Mouse (Mus musculus) midbrain, embryonic 14.5 days (tissue): ENCODE results near the gene Ccdc40. TPM values are rescaled to one million over a fixed set of nuclear protein-coding genes. Genes with fewer than 3 reads are reported as not detected.
A peak's percentile ranks its signal among the peaks of the same experiment; 100 is the strongest.

Experiments
- ATAC-seq: fragments of 200-750 bp; cut with Nextera tagmentation; 2 replicates; pipeline ENCODE4 v1.8.0; 2017; ENCODE audit warnings: moderate number of reproducible peaks, moderate library complexity; ENCODE audit not compliant: low FRiP score, low TSS enrichment
- DNase-seq: peaks from one replicate; pipeline ENCODE4 v3.0.0-alpha.2; 2015
- H3K27ac ChIP-seq: fragments of 300-500 bp; sonication (generic); replicated peaks from 2 replicates; pipeline ENCODE4 v1.5.1; 2014; ENCODE audit warnings: mild to moderate bottlenecking, low read depth, low read length, moderate library complexity
- H3K27me3 ChIP-seq: fragments of 300-500 bp; sonication (generic); 2 replicates; pipeline ENCODE4 v1.6.1; 2014; ENCODE audit warnings: low read length, control low read depth, mixed read lengths; ENCODE audit not compliant: control insufficient read depth, insufficient read depth
- H3K36me3 ChIP-seq: fragments of 300-500 bp; sonication (generic); 2 replicates; pipeline ENCODE4 v1.6.1; 2014; ENCODE audit warnings: low read length, control low read depth; ENCODE audit not compliant: control insufficient read depth, insufficient read depth
- H3K4me1 ChIP-seq: fragments of 300-500 bp; sonication (generic); 2 replicates; pipeline ENCODE4 v1.6.1; 2014; ENCODE audit warnings: mild to moderate bottlenecking, antibody characterized with exemption, low read length, control low read depth; ENCODE audit not compliant: control insufficient read depth, insufficient read depth
- H3K4me2 ChIP-seq: fragments of 300-500 bp; sonication (generic); 2 replicates; pipeline ENCODE4 v1.6.1; 2014; ENCODE audit warnings: mild to moderate bottlenecking, low read length, moderate library complexity
- H3K4me3 ChIP-seq: fragments of 300-500 bp; sonication (generic); replicated peaks from 2 replicates; pipeline ENCODE4 v1.5.1; 2014; ENCODE audit warnings: low read depth, low read length
- H3K9ac ChIP-seq: fragments of 300-500 bp; sonication (generic); replicated peaks from 2 replicates; pipeline ENCODE4 v1.6.1; 2014; ENCODE audit warnings: mild to moderate bottlenecking, low read length, moderate library complexity
- H3K9me3 ChIP-seq: fragments of 300-500 bp; sonication (generic); 2 replicates; pipeline ENCODE4 v1.6.1; 2016; ENCODE audit warnings: low read length, control low read depth, mixed read lengths; ENCODE audit not compliant: control insufficient read depth
- WGBS: fragments of 180-500 bp; shearing (Covaris S2); extraction: QIAGEN DNeasy Blood & Tissue Kit; methylation state at CpG from one replicate; pipeline ENCODE4 v1.1.7; 2014; 5-methylcytosine and 5-hydroxymethylcytosine counted together
- polyA plus RNA-seq: library from polyadenylated mRNA; unstranded; fragments of >200 nt; fragmentation: Nextera tagmentation; extraction: Ambion mirVana; gene quantifications from 2 replicates; pipeline ENCODE4 v1.2.1, GENCODE M21; 2014

The Ccdc40 gene
- polyA plus RNA-seq, 1 experiment from 2014 or later: 13.3 TPM

DNA sequence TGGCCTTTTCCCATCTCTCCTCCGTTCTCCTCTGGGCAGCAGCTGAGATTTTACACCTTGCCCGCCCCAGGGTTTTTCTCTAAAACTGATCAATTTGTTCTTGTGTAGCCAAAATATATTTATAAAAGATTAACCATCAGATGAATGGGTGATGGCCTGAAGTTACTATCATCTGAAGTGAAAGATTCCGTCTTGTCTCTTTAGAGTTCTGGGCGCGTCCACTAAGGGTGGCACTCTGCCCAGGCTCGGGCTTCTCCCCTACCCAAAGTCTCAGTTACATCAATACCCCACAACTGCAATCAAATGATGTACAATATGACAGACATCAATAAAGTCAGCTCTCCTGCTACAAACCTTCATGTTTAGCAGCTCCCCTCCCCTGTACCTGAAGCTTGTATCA, 3.4 kb upstream of the Ccdc40 start:
- H3K4me1 ChIP-seq: peaks cover 50% of the 10 kb centered on the region
- no peak overlapping the region for H3K4me3 ChIP-seq
- no peak overlapping the region for H3K9ac ChIP-seq
- no peaks in the 10 kb centered on the region for H3K27me3 ChIP-seq
- ATAC-seq (no peak), DNase-seq (no peak)
- no peaks in the 10 kb centered on the region for H3K36me3 ChIP-seq
- H3K4me2 ChIP-seq: no peak overlapping the region
- 90% methylated on average over 6 of the region's 6 CpGs for WGBS
- no peaks in the 10 kb centered on the region for H3K9me3 ChIP-seq
- H3K27ac ChIP-seq: no peak overlapping the region

DNA sequence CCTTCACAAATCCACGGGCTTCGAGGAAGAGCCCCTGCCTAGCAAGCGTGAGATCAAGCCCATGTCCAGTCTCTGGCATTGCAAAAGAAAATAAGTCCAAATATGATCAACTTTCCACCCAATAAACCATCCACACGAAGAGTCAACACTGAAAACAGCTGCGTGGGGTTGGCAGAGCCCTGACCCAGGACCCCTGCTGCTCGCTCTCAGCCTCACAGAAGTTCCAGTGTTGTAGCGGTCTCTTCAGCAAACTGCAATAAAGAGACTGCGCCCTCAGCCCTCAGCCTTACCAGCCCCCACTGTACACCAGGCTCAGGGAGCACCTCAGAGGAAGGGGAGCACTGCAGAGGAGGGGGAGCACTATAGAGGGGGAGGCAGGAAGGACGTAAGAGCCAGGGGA, 2.7 kb upstream of the Ccdc40 start:
- H3K27ac ChIP-seq: no peak overlapping the region
- H3K4me1 ChIP-seq: peaks cover 48% of the 10 kb centered on the region
- H3K4me3 ChIP-seq: no peak overlapping the region
- no peaks in the 10 kb centered on the region for H3K36me3 ChIP-seq
- ATAC-seq (no peak), DNase-seq (no peak)
- peak overlapping the region; percentile 94 for H3K4me2 ChIP-seq
- H3K9ac ChIP-seq: no peak overlapping the region
- H3K27me3 ChIP-seq: no peaks in the 10 kb centered on the region
- 75% methylated on average over 9 of the region's 9 CpGs for WGBS
- H3K9me3 ChIP-seq: no peaks in the 10 kb centered on the region

DNA sequence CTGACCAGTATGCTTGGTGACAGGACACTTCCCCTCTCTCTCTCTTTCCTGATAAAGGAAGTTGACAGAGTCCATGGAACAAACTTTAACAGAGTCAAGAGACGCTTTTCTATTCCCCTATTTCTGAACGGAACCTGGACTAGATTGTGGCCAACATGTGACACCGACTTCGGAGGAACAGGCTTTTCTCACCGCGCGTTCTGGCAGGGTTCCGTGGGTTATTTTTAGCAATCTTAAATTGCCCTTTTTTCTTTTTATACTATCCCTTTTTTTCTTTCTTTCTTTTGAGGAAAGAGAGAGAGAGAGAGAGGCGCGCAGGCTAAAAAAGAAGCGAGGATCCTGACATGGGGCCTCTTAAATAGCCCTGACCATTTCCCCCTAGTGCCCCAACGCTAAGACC, 781 bp upstream of the Ccdc40 start:
- WGBS: 2% methylated on average over 12 of the region's 12 CpGs
- H3K36me3 ChIP-seq: no peaks in the 10 kb centered on the region
- DNase-seq (no peak), ATAC-seq (no peak)
- H3K4me2 ChIP-seq: peak overlapping the region; percentile 94
- peak overlapping the region; percentile 85 for H3K4me3 ChIP-seq
- peak overlapping the region; percentile 90 for H3K9ac ChIP-seq
- H3K27ac ChIP-seq: peak overlapping the region; percentile 70
- no peaks in the 10 kb centered on the region for H3K27me3 ChIP-seq
- H3K9me3 ChIP-seq: no peaks in the 10 kb centered on the region
- peaks cover 39% of the 10 kb centered on the region for H3K4me1 ChIP-seq

DNA sequence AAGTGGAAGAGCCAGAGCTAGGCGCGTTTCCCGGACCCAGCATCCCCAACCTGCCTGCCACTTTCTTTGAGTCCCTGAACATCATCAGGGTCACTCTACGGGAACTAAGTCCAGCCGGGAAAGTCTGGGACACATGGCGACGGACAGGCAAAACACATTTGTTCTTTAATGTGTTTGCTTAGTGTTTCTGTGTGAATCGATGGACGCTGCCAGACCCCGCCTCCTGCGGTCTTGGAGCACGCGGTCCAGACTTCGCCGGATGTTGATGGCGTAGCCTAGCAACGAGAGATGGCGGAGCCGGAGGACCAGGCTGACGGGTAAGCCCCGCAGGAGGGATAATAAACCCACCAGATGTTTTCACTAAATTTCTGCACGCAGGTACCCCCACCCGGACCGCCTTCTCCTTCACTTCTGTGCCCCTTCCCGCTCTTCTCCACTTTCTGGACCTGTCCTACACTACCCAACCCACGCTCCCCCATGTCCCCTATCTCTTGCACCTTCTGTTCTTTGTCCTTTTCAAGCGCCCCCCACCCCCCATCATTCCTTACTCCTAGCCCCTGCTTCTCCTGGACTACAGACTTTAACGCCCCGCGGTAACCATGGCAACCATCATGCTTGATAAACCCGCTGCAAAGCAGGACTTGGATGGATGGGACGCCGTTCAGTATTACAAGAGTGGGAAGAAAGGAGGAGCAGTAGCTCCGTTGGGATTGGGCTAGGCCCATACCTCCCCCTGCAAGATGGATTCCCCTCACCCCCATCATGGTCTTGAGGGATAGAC, 664 bp downstream of the Ccdc40 start:
- ATAC-seq: peak; percentile 87
- H3K4me1 ChIP-seq: peaks cover 37% of the 10 kb centered on the region

DNA sequence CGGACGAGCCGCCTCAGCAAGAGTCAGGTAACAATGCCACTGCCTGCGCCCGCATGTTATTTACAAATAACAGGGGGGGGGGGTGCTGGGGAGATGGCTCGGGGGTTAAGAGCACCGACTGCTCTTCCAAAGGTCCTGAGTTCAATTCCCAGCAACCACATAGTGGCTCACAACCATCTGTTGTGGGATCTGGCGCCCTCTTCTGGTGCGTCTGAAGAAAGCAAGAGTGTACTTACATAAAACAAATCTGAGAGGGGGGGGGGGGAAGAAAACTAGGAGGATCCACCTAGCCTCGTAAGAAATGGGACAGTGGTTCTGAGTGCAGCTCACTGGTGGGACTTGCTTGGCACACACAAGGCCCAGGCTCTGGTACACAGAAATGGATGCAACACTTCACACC, 6.4 kb downstream of the Ccdc40 start:
- no peak overlapping the region for H3K4me2 ChIP-seq
- H3K9me3 ChIP-seq: no peaks in the 10 kb centered on the region
- peaks cover 21% of the 10 kb centered on the region; the same call in 1 of the 2 replicates for H3K36me3 ChIP-seq
- H3K4me1 ChIP-seq: peaks cover 12% of the 10 kb centered on the region
- H3K27me3 ChIP-seq: no peaks in the 10 kb centered on the region
- H3K9ac ChIP-seq: no peak overlapping the region
- no peak overlapping the region for H3K27ac ChIP-seq
- ATAC-seq (no peak), DNase-seq (no peak)
- no peak overlapping the region for H3K4me3 ChIP-seq
- WGBS: 96% methylated on average over 10 of the region's 10 CpGs

More for the DNA sequence above, 664 bp downstream of the Ccdc40 start:
- Histone ChIP-seq H3K4me2 (peak overlapping the region; percentile 94), H3K9ac (peak overlapping the region; percentile 90), H3K27ac (peak overlapping the region; percentile 70), H3K27me3 (no peaks in the 10 kb centered on the region), H3K9me3 (no peaks in the 10 kb centered on the region), H3K36me3 (no peaks in the 10 kb centered on the region), H3K4me3 (peak overlapping the region; percentile 85)
- WGBS: under 1% methylated on average over 34 of the region's 34 CpGs
- peak; percentile 93 for DNase-seq

DNA sequence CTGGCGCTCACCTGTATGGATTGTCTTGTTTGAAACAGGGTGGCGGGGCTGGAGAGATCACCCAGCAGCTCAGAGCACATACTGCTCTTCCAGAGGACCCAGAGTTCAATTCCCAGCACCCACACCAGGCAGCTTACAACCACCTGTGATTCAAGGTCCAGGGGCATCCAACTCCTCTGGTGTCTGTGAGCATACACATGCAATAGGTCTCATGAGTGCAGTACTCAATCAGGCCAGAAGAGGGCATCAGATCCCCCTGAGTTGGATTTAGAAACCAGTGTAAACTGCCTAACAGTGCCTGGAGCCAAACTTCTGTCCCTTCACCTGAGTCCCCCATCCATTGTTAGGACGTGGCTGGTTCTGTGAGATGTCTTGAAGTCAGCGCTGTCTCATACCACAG, 7.2 kb downstream of the Ccdc40 start:
- ATAC-seq (no peak), DNase-seq (peak; percentile 74)
- WGBS: 81% methylated on average over 4 of the region's 4 CpGs
- Histone ChIP-seq H3K36me3 (peaks cover 28% of the 10 kb centered on the region), H3K4me3 (no peak overlapping the region), H3K4me1 (peaks cover 5% of the 10 kb centered on the region; the same call in 1 of the 2 replicates), H3K27ac (no peak overlapping the region), H3K27me3 (no peaks in the 10 kb centered on the region), H3K4me2 (no peak overlapping the region), H3K9ac (no peak overlapping the region), H3K9me3 (no peaks in the 10 kb centered on the region)

DNA sequence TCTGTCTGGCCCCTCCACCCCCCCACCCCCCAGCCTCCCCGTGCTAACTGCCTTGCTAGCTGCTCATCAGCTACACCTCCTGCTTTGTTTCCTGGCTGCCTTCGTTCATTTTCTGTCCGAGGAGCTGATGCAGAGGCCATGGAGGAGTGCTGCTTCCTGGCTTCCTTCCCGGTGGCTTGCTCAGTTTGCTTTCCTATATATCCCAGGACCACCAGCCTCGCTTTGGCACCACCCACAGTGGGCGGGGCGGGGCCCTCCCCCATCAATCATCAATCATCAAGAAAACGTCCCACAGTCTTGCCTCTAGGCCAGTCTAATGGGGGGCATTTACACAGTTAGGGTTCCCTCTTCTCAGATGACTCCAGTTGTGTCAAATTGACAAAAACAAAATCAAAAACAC, 8.0 kb downstream of the Ccdc40 start:
- Histone ChIP-seq H3K27ac (no peak overlapping the region), H3K27me3 (no peaks in the 10 kb centered on the region), H3K4me2 (no peak overlapping the region), H3K9ac (no peak overlapping the region), H3K4me3 (no peak overlapping the region), H3K4me1 (peaks cover 5% of the 10 kb centered on the region; the same call in 1 of the 2 replicates), H3K36me3 (peaks cover 28% of the 10 kb centered on the region), H3K9me3 (no peaks in the 10 kb centered on the region)
- DNase-seq (no peak), ATAC-seq (no peak)
- WGBS: 53% methylated on average over 8 of the region's 8 CpGs

DNA sequence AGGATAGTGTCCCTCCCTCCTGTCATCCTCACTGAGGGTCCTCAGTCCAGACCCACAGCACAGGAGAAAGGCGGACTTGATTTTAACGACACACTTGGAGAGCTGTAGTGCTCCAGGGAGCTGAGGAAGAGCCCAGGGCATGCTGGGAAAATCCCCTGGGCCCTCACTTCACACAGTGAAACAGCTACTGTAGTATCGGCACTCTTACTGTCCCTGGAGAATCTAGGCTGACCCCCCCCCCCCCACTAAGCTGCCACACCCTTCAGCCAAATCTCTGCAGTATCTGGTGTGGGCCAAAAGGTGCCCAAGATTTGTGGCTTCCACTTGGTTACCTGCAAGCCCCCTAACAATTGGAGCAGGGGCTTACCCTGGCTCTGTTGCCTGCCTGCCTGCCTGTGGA, 8.6 kb downstream of the Ccdc40 start:
- no peak for ATAC-seq
- Histone ChIP-seq H3K4me3 (no peak overlapping the region), H3K27ac (no peak overlapping the region), H3K9me3 (no peaks in the 10 kb centered on the region), H3K4me2 (no peak overlapping the region), H3K27me3 (no peaks in the 10 kb centered on the region), H3K4me1 (peaks cover 5% of the 10 kb centered on the region; the same call in 1 of the 2 replicates), H3K9ac (no peak overlapping the region), H3K36me3 (peaks cover 28% of the 10 kb centered on the region)
- DNase-seq: no peak
- 63% methylated on average over 3 of the region's 3 CpGs for WGBS
